Mouse (Mus musculus): ENCODE measurements around the gene Hlf.

Gene Hlf

GRCm38 (mm10) chr11:90371470-90372100, 19.1 kb downstream of the Hlf start:
- no peak for DNase-seq (ENCODE audit: low read depth in 1 of 2, low spot score in 2 of 2)

DNA sequence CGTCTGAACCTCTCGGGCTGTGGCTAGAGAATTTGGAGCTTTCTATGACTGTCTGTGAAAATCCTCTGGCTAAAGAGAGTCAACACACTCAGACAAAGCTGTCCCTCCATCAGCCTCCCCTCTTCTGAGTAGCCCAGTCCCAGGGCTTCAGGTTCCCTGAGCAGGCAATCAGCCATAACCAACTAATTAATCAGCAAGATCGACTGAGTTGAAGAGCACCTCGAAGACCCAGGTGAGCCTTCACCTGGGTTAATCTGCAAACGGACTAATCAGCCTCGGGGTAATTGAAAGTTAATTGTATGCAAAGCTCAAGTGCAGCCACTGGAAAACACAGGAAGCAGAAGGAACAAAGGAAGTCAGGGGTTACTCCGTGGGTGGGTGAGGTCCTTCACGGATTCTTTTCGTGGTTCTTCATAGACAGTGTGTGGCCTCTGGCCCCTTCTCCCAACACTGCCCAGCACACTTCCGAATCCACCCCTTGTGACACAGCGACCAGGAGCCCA, 19.9 kb downstream of the Hlf start:
- no peak for DNase-seq (ENCODE audit: low read depth in 1 of 2, low spot score in 2 of 2)

- DNase-seq (ENCODE audit: low read depth in 1 of 2, low spot score in 2 of 2), result no peak
Observed at GRCm38 (mm10) chr11:90370367-90370766, 20.3 kb downstream of the Hlf start.

GRCm38 (mm10) chr11:90369605-90370004, 21.1 kb downstream of the Hlf start:
- DNase-seq (ENCODE audit: low read depth in 1 of 2, low spot score in 2 of 2), result no peak

DNA sequence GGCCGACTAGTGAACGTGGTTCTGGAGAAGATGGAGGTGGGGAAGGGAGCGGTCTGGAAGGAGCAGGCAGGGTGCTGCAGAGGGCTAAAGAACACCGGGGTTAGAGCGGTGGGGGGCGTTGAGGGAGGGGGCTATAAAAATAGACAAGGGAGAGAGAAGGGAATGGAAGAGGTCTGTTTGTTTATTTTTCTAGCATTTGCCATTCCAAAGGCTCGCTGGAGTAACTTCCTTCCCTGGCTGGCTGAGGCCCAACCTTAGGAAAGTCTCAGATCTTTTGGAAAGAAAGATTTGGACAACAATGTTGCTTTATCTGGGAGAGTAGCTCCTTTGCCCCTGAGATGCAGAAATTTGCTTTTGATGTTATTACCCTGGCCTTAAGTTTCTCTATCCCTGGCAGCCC, 21.6 kb downstream of the Hlf start:
- no peak for DNase-seq (ENCODE audit: low read depth in 1 of 2, low spot score in 2 of 2)

DNA sequence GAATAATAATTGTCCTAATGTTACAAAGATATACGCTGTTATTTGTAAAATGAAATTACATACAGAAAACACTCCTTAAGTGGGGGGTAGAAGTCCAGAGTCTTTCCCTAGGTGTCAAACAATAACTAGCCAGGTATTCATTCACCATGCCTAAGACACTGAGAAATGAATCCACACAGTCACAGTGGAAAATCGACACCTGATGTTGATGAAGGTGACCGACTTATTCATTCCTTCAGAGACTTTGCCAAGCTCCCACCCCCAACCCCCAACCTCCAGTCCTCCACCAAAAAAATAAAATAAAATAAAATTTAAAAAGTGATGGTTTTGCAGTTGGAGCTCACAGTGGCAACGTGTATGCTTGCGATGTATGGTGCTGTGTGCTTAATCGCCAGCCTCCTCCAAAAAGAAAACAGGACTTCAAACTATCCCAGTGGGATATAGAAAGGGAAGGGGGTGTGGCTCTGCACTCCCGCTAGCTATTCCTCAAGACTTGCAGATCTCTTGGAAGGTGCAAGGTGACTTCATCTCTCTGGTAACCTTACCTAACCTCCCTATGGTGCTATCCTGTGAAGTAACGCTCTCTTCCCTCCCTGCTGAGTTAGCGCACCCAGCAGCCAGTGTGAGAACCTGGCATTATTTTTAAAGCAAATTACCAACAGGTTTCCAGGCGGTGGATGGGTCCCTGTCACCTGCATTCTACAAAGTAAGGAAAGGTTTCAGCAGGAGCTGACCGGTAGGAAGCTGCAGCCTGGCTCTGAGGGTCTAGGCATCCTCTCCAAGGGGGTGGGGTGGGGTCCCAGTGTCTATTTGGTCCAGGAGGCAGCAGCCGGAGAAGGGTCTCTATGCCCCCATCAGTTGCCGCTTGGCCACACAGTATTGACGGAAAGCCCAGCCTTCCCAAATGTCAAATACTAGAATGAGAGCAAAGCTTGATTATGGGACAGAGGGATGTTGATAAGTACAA, 22.5 kb downstream of the Hlf start:
- DNase-seq (ENCODE audit: low read depth in 1 of 2, low spot score in 2 of 2), result no peak

- DNase-seq (ENCODE audit: low read depth in 1 of 2, low spot score in 2 of 2), result no peak
Observed at GRCm38 (mm10) chr11:90364865-90365264, 25.8 kb downstream of the Hlf start.

- DNase-seq (ENCODE audit: low read depth in 1 of 2, low spot score in 2 of 2), result no peak
Observed at GRCm38 (mm10) chr11:90363821-90364497, 26.7 kb downstream of the Hlf start.

DNA sequence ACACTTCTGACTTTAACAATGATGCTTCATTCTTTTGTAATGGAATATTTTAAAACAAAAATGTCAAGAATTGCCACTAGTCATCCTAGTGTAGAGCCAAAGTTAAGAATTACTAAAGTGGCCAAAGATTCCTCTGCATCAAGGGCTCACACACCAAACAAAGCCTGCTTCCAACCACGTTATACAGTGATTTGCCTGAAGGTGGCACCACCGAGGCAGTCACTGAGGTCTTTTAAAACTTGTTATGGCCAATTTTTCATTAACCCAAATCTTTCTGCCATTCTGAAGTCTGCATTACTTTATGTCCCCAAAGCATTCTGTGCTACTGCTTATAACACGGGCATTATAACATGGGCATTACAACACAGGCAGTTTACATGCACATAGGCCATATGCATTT, 27.3 kb downstream of the Hlf start:
- DNase-seq (ENCODE audit: low read depth in 1 of 2, low spot score in 2 of 2), result no peak

DNA sequence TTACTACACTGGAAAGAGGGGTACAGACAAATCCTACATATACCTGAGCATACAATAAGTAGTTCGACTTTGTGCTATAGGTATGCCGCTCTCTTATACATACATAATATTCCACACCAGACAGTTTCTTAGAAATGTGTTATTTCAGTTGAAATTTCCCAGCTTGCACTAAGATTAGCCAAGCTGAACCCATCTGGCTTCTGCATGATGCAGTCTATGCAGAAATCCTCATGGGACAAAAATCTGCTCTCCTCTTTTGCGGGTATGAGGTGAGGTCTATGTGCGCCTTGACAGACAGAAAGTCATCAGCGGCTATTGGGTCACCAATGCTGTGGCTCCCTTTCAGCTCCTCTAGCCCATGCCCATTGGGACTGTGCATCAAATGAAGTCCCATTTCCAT, 30.2 kb downstream of the Hlf start:
- no peak for DNase-seq (ENCODE audit: low read depth in 1 of 2, low spot score in 2 of 2)

GRCm38 (mm10) chr11:90358063-90358462, 32.6 kb downstream of the Hlf start:
- DNase-seq (ENCODE audit: low read depth in 1 of 2, low spot score in 2 of 2), result no peak

- no peak for DNase-seq (ENCODE audit: low read depth in 1 of 2, low spot score in 2 of 2)
Observed at GRCm38 (mm10) chr11:90357371-90357770, 33.3 kb downstream of the Hlf start.

- no peak for DNase-seq (ENCODE audit: low read depth in 1 of 2, low spot score in 2 of 2)
Observed at GRCm38 (mm10) chr11:90356495-90357304, 34.0 kb downstream of the Hlf start.

GRCm38 (mm10) chr11:90356036-90356435, 34.7 kb downstream of the Hlf start:
- no peak for DNase-seq (ENCODE audit: low read depth in 1 of 2, low spot score in 2 of 2)

DNA sequence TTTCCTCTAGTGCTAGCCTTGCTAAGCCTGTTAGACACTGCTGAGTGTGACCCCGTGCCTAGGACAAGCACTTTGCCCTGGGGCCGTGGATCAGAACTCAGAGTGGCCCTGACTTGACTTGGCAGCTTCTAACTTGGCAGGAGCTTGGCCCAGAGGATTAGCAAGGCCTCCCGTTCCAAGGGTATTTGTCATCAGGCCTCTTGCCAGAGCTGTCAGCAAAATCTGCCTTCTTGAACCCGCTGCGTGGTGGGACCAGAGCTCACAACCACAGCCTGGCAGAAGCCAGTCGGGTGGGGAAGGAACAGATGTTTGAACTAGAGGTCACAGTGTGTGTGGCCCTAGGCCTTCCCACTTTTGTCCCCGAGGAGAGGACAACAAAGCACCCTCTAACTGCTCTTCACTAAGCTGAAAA, 35.4 kb downstream of the Hlf start:
- DNase-seq (ENCODE audit: low read depth in 1 of 2, low spot score in 2 of 2), result no peak

DNA sequence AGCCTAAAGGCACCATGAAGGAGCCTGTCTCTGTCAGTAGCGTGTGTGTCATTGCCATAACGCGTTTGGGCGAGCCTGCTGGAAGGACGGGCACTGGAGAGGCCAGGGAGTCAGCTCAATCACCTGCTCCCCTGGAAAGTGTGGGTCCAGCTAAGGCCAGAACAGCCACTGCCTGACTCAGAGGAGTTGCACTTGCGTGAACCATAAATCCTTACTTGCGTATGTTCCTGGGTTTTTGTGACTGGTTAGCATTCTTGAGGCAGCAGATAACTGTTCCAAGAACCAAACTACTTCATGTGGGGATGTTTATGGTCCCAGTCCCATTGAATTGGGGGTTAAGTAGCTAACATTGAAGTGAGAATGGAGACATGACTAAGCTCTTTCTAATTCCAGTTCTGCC, 38.0 kb downstream of the Hlf start:
- no peak for DNase-seq (ENCODE audit: low read depth in 1 of 2, low spot score in 2 of 2)

GRCm38 (mm10) chr11:90350153-90350512, 40.6 kb downstream of the Hlf start:
- no peak for DNase-seq (ENCODE audit: low read depth in 1 of 2, low spot score in 2 of 2)

GRCm38 (mm10) chr11:90349486-90350152, 41.1 kb downstream of the Hlf start:
- no peak for DNase-seq (ENCODE audit: low read depth in 1 of 2, low spot score in 2 of 2)

- DNase-seq (ENCODE audit: low read depth in 1 of 2, low spot score in 2 of 2), result no peak
Observed at GRCm38 (mm10) chr11:90347667-90348459, 42.8 kb downstream of the Hlf start.

DNA sequence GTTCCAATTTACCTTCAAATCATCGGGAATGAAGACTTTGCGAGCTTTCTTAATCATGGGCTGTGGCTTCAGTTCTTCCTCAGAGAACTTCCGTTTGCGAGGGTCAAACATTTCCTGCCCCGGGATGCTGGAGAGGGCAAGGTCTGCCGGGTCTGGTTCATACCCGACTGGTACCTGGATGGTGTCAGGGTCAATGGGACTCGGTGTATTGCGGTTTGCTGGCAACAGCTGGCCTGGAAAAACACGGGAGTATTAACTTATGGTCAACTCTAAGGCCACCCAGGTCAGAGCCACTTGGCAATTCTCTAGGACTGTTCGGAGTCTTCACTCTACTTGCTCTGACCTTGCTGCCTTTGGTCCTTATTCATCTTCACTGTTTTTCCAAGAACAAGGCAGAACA, 44.9 kb downstream of the Hlf start:
- no peak for DNase-seq (ENCODE audit: low read depth in 1 of 2, low spot score in 2 of 2)
